Mouse (Mus musculus): ENCODE data around the gene Gon4l.

DNA sequence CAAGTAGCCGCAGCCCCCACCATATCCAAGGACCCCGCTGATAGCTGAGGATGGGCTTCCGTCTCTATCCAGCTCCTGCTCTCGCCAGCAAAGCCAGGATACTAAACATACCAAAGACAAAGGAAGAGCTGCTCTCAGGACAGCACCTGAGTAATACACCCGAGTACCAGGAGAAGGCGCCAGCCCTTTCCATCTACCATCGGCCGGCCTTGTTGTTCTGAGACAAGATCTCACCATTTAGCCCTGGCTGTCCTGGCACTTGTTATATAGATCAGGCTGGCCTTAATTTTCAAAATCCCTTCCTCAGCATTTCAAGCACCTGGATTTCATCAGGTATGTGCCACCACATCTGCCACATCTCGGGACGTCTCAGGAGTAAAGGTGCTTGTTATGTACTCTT, 104.0 kb downstream of the Gon4l start:
- TF ChIP-seq CTCF (IDR thresholded peaks at IDR 0.05 in 2 of 3, conservative IDR thresholded peaks at IDR 0.05 in 1 of 3; ENCODE audit: control insufficient read depth in 1 of 3, insufficient read depth in 1 of 3, low read depth in 2 of 3, low read length in 3 of 3, poor library complexity in 1 of 3, severe bottlenecking in 1 of 3): no peak; a peak in 1 of 6 replicates
- no peak for TF ChIP-seq EP300 (IDR thresholded peaks at IDR 0.05; ENCODE audit: low read depth in 1 of 2, low read length in 2 of 2)
- TF ChIP-seq POLR2A (IDR thresholded peaks at IDR 0.05; ENCODE audit: control insufficient read depth in 1 of 2, insufficient read depth in 1 of 2, low read depth in 1 of 2, low read length in 2 of 2, poor library complexity in 1 of 2): no peak
- no peak for TF ChIP-seq USF1 (IDR thresholded peaks at IDR 0.05; ENCODE audit: low read depth, low read length)
- no peak for TF ChIP-seq CHD2 (IDR thresholded peaks at IDR 0.05; ENCODE audit: low read length)
- TF ChIP-seq GABPA (IDR thresholded peaks at IDR 0.05; ENCODE audit: low read depth, low read length): no peak
- TF ChIP-seq MXI1 (IDR thresholded peaks at IDR 0.05; ENCODE audit: low read depth, low read length): no peak
- no peak for TF ChIP-seq ZC3H11A (IDR thresholded peaks at IDR 0.05; ENCODE audit: low read depth, low read length)
- TF ChIP-seq MAX (IDR thresholded peaks at IDR 0.05; ENCODE audit: low read length): no peak
- no peak for TF ChIP-seq UBTF (IDR thresholded peaks at IDR 0.05; ENCODE audit: borderline replicate concordance, insufficient read depth, low read depth, low read length)
- TF ChIP-seq POLR2AphosphoS5 (IDR thresholded peaks at IDR 0.05; ENCODE audit: borderline replicate concordance, low read depth, low read length): no peak
- no peak for TF ChIP-seq GATA1 (IDR thresholded peaks at IDR 0.05; ENCODE audit: low read depth, low read length)

All from MEL (cell line).